Mouse (Mus musculus) liver, embryonic 16.5 days (tissue): ENCODE measurements around the gene Gucd1. TPM values are rescaled to one million over a fixed set of nuclear protein-coding genes. Genes with fewer than 3 reads are reported as not detected.
"Not testable (repeated sequence)": the region's sequence is repeated elsewhere in the genome, so short reads cannot be mapped to it uniquely, and the experiment has no call there.

Experiments
- ATAC-seq: fragments of 200-750 bp; cut with Nextera tagmentation; 2 replicates; pipeline ENCODE4 v1.8.0; 2017; ENCODE audit warnings: low read depth, mild to moderate bottlenecking, moderate number of reproducible peaks, moderate library complexity
- H3K27ac ChIP-seq: fragments of 300-500 bp; sonication (generic); 2 replicates; pipeline ENCODE4 v1.5.1; 2014; ENCODE audit warnings: mild to moderate bottlenecking, low read length
- H3K27me3 ChIP-seq: fragments of 300-500 bp; sonication (generic); 2 replicates; pipeline ENCODE4 v1.6.1; 2014; ENCODE audit warnings: low read depth, low read length, mixed read lengths; ENCODE audit not compliant: control insufficient read depth, insufficient read depth
- H3K36me3 ChIP-seq: fragments of 300-500 bp; sonication (generic); 2 replicates; pipeline ENCODE4 v1.6.1; 2014; ENCODE audit warnings: mild to moderate bottlenecking; ENCODE audit not compliant: control insufficient read depth, insufficient read depth
- H3K4me1 ChIP-seq: fragments of 300-500 bp; sonication (generic); 2 replicates; pipeline ENCODE4 v1.6.1; 2014; ENCODE audit warnings: low read depth, low read length, mixed read lengths; ENCODE audit not compliant: control insufficient read depth
- H3K4me2 ChIP-seq: fragments of 300-500 bp; sonication (generic); 2 replicates; pipeline ENCODE4 v1.6.1; 2014; ENCODE audit warnings: low read depth, low read length, mixed read lengths
- H3K4me3 ChIP-seq: fragments of 300-500 bp; sonication (generic); 2 replicates; pipeline ENCODE4 v1.5.1; 2014; ENCODE audit warnings: low read depth, mild to moderate bottlenecking, low read length
- H3K9ac ChIP-seq: fragments of 300-500 bp; sonication (generic); 2 replicates; pipeline ENCODE4 v1.6.1; 2014; ENCODE audit warnings: low read depth, low read length
- H3K9me3 ChIP-seq: fragments of 300-500 bp; sonication (generic); replicated peaks from 2 replicates; pipeline ENCODE4 v1.6.1; 2016; ENCODE audit warnings: low read length; ENCODE audit not compliant: control insufficient read depth
- WGBS: fragments of 180-500 bp; shearing (Covaris S2); extraction: QIAGEN DNeasy Blood & Tissue Kit; methylation state at CpG from one replicate; pipeline ENCODE4 v1.1.7; 2014; ENCODE audit not compliant: insufficient replicate concordance; 5-methylcytosine and 5-hydroxymethylcytosine counted together
- polyA plus RNA-seq: library from polyadenylated mRNA; unstranded; fragments of >200 nt; fragmentation: Nextera tagmentation; extraction: Ambion mirVana; gene quantifications from 2 replicates; pipeline ENCODE4 v1.2.1, GENCODE M21; 2015

The Gucd1 gene
- polyA plus RNA-seq, 1 experiment from 2014 or later, result 69.3 TPM

GRCm38 (mm10) chr10:75353838-75354241, 163.9 kb downstream of the Gucd1 start:
- H3K4me1 ChIP-seq, H3K27ac ChIP-seq, H3K9me3 ChIP-seq, H3K9ac ChIP-seq, H3K27me3 ChIP-seq, H3K4me2 ChIP-seq, H3K36me3 ChIP-seq, H3K4me3 ChIP-seq: not testable (repeated sequence)
- ATAC-seq, result peak; percentile 47
- 29% methylated on average over 9 of the region's 9 CpGs for WGBS

DNA sequence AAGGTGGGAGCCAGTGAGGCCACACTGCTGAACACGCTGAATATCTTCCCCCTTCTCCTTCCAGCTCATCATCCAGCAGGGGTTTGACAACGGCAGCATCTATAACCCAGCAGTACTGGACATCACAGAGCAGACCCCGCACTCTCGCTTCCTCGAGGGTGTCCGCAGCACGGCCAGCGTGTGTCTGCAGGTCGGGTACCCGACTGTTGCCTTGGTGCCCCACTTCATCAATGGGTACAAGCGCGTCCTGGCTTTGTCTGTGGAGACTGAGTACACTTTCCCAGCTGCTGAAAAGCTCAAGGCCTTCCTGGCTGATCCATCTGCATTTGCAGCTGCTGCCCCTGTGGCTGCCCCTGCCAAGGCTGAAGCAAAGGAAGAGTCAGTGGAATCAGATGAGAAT, 165.2 kb downstream of the Gucd1 start:
- WGBS, result 74% methylated on average over 12 of the region's 12 CpGs
- Histone ChIP-seq H3K27me3 (no peaks in the 10 kb centered on the region), H3K9ac (no peak overlapping the region), H3K4me2 (no peak overlapping the region), H3K4me1 (no peaks in the 10 kb centered on the region), H3K27ac (no peak overlapping the region), H3K4me3 (no peak overlapping the region), H3K36me3 (no peaks in the 10 kb centered on the region), H3K9me3 (no peaks in the 10 kb centered on the region)
- no peak for ATAC-seq

DNA sequence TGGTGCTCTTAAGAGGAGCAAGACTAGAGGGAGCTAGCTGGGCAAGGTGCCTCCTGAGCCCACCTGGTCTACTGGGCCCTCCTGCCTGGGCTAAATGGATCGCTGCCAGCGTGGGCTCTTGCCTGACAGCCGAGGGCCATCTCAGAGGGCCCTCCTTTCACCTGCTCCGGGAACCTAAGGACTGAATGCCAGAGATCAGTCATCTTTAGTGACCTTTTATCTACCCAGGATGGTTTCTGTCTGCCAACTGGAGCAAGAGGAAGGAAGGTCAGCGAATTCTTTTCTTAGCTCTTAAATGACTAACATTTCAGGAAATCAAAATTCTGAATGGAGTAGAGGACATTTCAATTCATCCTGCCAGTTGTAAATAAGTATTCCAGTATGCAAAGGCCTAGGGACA, 167.2 kb downstream of the Gucd1 start:
- H3K27me3 ChIP-seq, result no peaks in the 10 kb centered on the region
- H3K9ac ChIP-seq, result no peak overlapping the region
- no peaks in the 10 kb centered on the region for H3K9me3 ChIP-seq
- no peaks in the 10 kb centered on the region for H3K4me1 ChIP-seq
- no peak overlapping the region for H3K4me3 ChIP-seq
- WGBS, result 69% methylated on average over 5 of the region's 5 CpGs
- no peak for ATAC-seq
- H3K4me2 ChIP-seq, result no peak overlapping the region
- H3K27ac ChIP-seq, result no peak overlapping the region
- no peaks in the 10 kb centered on the region for H3K36me3 ChIP-seq

- Histone ChIP-seq H3K4me3 (no peak overlapping the region), H3K36me3 (no peaks in the 10 kb centered on the region), H3K4me1 (no peaks in the 10 kb centered on the region), H3K27me3 (no peaks in the 10 kb centered on the region), H3K4me2 (no peak overlapping the region), H3K27ac (no peak overlapping the region), H3K9me3 (no peaks in the 10 kb centered on the region), H3K9ac (no peak overlapping the region)
- WGBS, result 52% methylated on average over 2 of the region's 2 CpGs
- no peak for ATAC-seq
Measured at GRCm38 (mm10) chr10:75345265-75345664, 172.5 kb downstream of the Gucd1 start.

- not testable (repeated sequence) for H3K27me3 ChIP-seq, H3K4me2 ChIP-seq, H3K4me3 ChIP-seq, H3K36me3 ChIP-seq, H3K9me3 ChIP-seq, H3K4me1 ChIP-seq, H3K9ac ChIP-seq, H3K27ac ChIP-seq
- WGBS, result 31% methylated on average over 1 of the region's 1 CpGs
- peak; percentile 21; the same call in 1 of the 2 replicates for ATAC-seq
Measured at GRCm38 (mm10) chr10:75344563-75344962, 173.2 kb downstream of the Gucd1 start.

GRCm38 (mm10) chr10:75341936-75342335, 175.8 kb downstream of the Gucd1 start:
- no peaks in the 10 kb centered on the region for H3K9me3 ChIP-seq
- no peaks in the 10 kb centered on the region for H3K36me3 ChIP-seq
- no peak overlapping the region for H3K9ac ChIP-seq
- H3K27me3 ChIP-seq, result no peaks in the 10 kb centered on the region
- no peak overlapping the region for H3K4me2 ChIP-seq
- 31% methylated on average over 8 of the region's 8 CpGs for WGBS
- H3K27ac ChIP-seq, result no peak overlapping the region
- ATAC-seq, result no peak
- H3K4me3 ChIP-seq, result no peak overlapping the region
- H3K4me1 ChIP-seq, result no peaks in the 10 kb centered on the region

DNA sequence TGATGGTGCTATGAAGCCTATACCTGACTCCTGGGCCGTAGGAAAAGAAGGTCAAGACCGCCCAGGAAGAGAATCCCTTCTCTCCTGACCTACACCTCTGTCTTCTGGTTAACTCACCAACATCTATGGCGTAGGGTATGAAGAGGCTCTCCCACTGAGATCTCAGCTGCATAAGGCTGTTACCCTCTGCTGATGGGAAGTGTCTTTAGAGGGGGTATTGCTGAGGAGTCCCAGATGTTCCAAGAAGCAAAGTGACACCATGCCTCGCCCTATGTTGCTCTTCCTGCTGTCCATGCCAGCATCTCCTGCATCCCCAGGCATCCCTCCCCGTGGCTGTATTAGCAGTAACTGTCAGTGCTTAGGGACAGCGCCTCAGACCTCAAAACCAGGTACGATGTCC, 178.4 kb downstream of the Gucd1 start:
- no peak for ATAC-seq
- Histone ChIP-seq H3K4me1 (no peaks in the 10 kb centered on the region), H3K27me3 (no peaks in the 10 kb centered on the region), H3K9ac (no peak overlapping the region), H3K9me3 (no peaks in the 10 kb centered on the region), H3K27ac (no peak overlapping the region), H3K36me3 (no peaks in the 10 kb centered on the region), H3K4me3 (no peak overlapping the region), H3K4me2 (no peak overlapping the region)
- 63% methylated on average over 7 of the region's 7 CpGs for WGBS

DNA sequence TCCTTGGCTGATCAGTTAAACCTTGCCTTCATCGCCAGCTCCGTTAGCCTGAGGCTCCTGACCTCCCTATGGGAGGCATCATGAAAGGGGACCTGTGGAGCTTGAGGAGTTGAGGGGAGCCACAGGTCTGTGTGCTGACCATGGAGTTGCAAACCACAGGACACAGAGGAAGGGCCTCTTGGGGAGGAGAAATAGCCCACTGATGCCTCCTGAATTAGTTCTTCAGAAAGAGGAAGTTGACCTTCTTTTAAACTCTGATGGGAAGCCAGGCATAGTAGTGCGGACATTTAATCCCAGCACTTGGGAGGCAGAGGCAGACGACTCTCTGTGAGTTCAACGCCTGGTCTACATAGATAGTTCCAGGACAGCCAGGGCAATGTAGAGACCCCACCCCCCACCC, 178.9 kb downstream of the Gucd1 start:
- Histone ChIP-seq H3K4me3 (no peak overlapping the region), H3K4me1 (no peaks in the 10 kb centered on the region), H3K4me2 (no peak overlapping the region), H3K9ac (no peak overlapping the region), H3K9me3 (no peaks in the 10 kb centered on the region), H3K27ac (no peak overlapping the region), H3K27me3 (no peaks in the 10 kb centered on the region), H3K36me3 (no peaks in the 10 kb centered on the region)
- 24% methylated on average over 5 of the region's 5 CpGs for WGBS
- no peak for ATAC-seq

DNA sequence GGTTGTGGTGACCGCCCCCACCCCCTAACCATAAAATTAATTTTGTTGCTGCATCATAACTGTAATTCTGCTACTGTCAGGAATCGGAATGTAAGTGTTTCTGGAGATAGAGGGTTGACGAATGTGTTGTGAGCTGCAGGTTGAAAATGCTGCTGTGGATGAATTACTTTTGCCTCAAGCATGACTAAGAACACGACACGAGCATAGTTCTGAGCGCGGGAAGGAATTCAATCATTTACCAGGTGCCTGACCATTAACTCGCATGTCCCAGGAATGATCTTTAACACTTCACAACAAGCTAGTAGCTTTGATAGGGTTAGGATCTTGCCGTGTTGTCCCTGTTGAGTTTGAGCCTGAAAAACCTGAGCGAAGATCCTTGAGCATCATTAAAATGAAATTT, 180.5 kb downstream of the Gucd1 start:
- Histone ChIP-seq H3K4me1 (no peaks in the 10 kb centered on the region), H3K4me2 (no peak overlapping the region), H3K9ac (no peak overlapping the region), H3K9me3 (no peaks in the 10 kb centered on the region), H3K27ac (no peak overlapping the region), H3K27me3 (no peaks in the 10 kb centered on the region), H3K4me3 (no peak overlapping the region), H3K36me3 (no peaks in the 10 kb centered on the region)
- 70% methylated on average over 10 of the region's 10 CpGs for WGBS
- no peak for ATAC-seq

GRCm38 (mm10) chr10:75335075-75335474, 182.7 kb downstream of the Gucd1 start:
- H3K27me3 ChIP-seq, result no peaks in the 10 kb centered on the region
- WGBS, result 72% methylated on average over 6 of the region's 6 CpGs
- H3K36me3 ChIP-seq, result no peaks in the 10 kb centered on the region
- no peak overlapping the region for H3K27ac ChIP-seq
- no peaks in the 10 kb centered on the region for H3K9me3 ChIP-seq
- H3K9ac ChIP-seq, result no peak overlapping the region
- ATAC-seq, result no peak
- no peak overlapping the region for H3K4me2 ChIP-seq
- no peaks in the 10 kb centered on the region for H3K4me1 ChIP-seq
- H3K4me3 ChIP-seq, result no peak overlapping the region
